Comparison of ENCODE assay signal across 7 mouse cellular contexts in genomic region chr12:85474298-85475231, GRCm38 (mm10). TPM values are rescaled to one million over a fixed set of nuclear protein-coding genes. Genes with fewer than 3 reads are reported as not detected.
DNase-seq lines count a peak whose midpoint lies in the region; ATAC-seq and TF ChIP-seq lines count a peak whose summit lies in the region.

No protein-coding gene starts in this region.

- intact Hi-C loops in left cerebral cortex, adult 2 months (cut with DNase I), result loop anchor here (2.0 kb wide), 1 partner anchor 38 kb away; no protein-coding TSS in a partner anchor

- H3K9me3 ChIP-seq in forebrain, embryonic 16.5 days (ENCODE audit: control insufficient read depth, low read length), result no peaks in the 10 kb centered on the region
- H3K9me3 ChIP-seq in hindbrain, embryonic 12.5 days (replicated peaks), result no peaks in the 10 kb centered on the region

- H3K27ac ChIP-seq in forebrain, embryonic 16.5 days (ENCODE audit: low read length), result no peak overlapping the region
- no peak overlapping the region for H3K27ac ChIP-seq in hindbrain, embryonic 12.5 days
- H3K27ac ChIP-seq in left cerebral cortex, adult 2 months, result peak overlapping the region; percentile 93
- H3K27ac ChIP-seq in macrophage, result peak overlapping the region; percentile 95

- peaks cover 40% of the 10 kb centered on the region for H3K4me1 ChIP-seq in forebrain, embryonic 16.5 days (replicated peaks; ENCODE audit: control insufficient read depth, insufficient read depth, low read length)
- peaks cover 38% of the 10 kb centered on the region for H3K4me1 ChIP-seq in hindbrain, embryonic 12.5 days

- peaks cover 17% of the 10 kb centered on the region for H3K27me3 ChIP-seq in forebrain, embryonic 16.5 days (replicated peaks; ENCODE audit: control insufficient read depth, insufficient read depth, low read length)
- peaks cover 34% of the 10 kb centered on the region for H3K27me3 ChIP-seq in hindbrain, embryonic 12.5 days

- no peak for TF ChIP-seq CTCF in left cerebral cortex, adult 2 months (IDR thresholded peaks at IDR 0.05)

- peak; percentile 72 for DNase-seq in NIH3T3 (ENCODE audit: low read depth)
- peak; percentile 63 for DNase-seq in cerebellum, adult 11 months
- DNase-seq in left cerebral cortex, adult 2 months (ENCODE audit: extremely low spot score in 1 of 2, low spot score in 2 of 2), result peak; percentile 68 to 77
- peak; percentile 81 for DNase-seq in right cerebral cortex, postnatal 25 days

- no peaks in the 10 kb centered on the region for H3K36me3 ChIP-seq in forebrain, embryonic 16.5 days (ENCODE audit: control insufficient read depth, insufficient read depth)
- H3K36me3 ChIP-seq in hindbrain, embryonic 12.5 days, result no peaks in the 10 kb centered on the region
- H3K36me3 ChIP-seq in macrophage (ENCODE audit: inconsistent target), result no peaks in the 10 kb centered on the region; the same call in none of the 2 replicates

- peak overlapping the region; percentile 52 for H3K4me3 ChIP-seq in forebrain, embryonic 16.5 days (replicated peaks; ENCODE audit: low read length)
- H3K4me3 ChIP-seq in hindbrain, embryonic 12.5 days, result peak overlapping the region; percentile 52
- peak overlapping the region; percentile 60 for H3K4me3 ChIP-seq in left cerebral cortex, adult 2 months
- peak overlapping the region; percentile 85 for H3K4me3 ChIP-seq in macrophage (ENCODE audit: inconsistent target)

- peaks cover 33% of the 10 kb centered on the region for H3K79me2 ChIP-seq in macrophage (ENCODE audit: inconsistent target)

- peak; percentile 52 for ATAC-seq in forebrain, embryonic 16.5 days
- ATAC-seq in hindbrain, embryonic 12.5 days (ENCODE audit: low FRiP score), result peak; percentile 44; the same call in 1 of the 2 replicates

- H3K9ac ChIP-seq in forebrain, embryonic 16.5 days (replicated peaks; ENCODE audit: low read depth, low read length), result peak overlapping the region; percentile 47
- H3K9ac ChIP-seq in hindbrain, embryonic 12.5 days, result peak overlapping the region; percentile 57

- under 1% methylated on average over 49 of the region's 49 CpGs for WGBS in forebrain, embryonic 16.5 days
- WGBS in hindbrain, embryonic 12.5 days, result under 1% methylated on average over 49 of the region's 49 CpGs
- 3% methylated on average over 47 of the region's 49 CpGs for WGBS in macrophage (ENCODE audit: missing documents)

- H3K4me2 ChIP-seq in forebrain, embryonic 16.5 days (ENCODE audit: low read length), result peak overlapping the region; percentile 80
- H3K4me2 ChIP-seq in hindbrain, embryonic 12.5 days (replicated peaks), result peak overlapping the region; percentile 100

RNA-seq across cellular contexts. Expression of gene Fos, which starts 0.9 kb away (rescaled TPM):
- polyA plus RNA-seq in forebrain, embryonic 16.5 days (2015; fragmentation: Nextera tagmentation; extraction: Ambion mirVana), result 1.9 and 2.4 TPM in 2 replicates
- 2.4 and 2.7 TPM in 2 replicates for polyA plus RNA-seq in hindbrain, embryonic 12.5 days (2016; fragmentation: Nextera tagmentation; extraction: Ambion mirVana)
- 10 to 100 TPM; 56.9 to 88.9 TPM for total RNA-seq in left cerebral cortex, adult 2 months (2021)
- 1,000 to 10,000 TPM in 2 of 26 experiments, 100 to 1,000 TPM in 11, 10 to 100 TPM in 13; 13.7 to 1,974 (median 105) TPM for total RNA-seq in macrophage (2018; cell fraction: chromatin; rRNA removed)
- 1,000 to 10,000 TPM in 4 of 26 experiments, 100 to 1,000 TPM in 13, 10 to 100 TPM in 9; 10.4 to 2,234 (median 166) TPM for total RNA-seq in macrophage (2018; cell fraction: cytosol; rRNA removed)
- total RNA-seq in macrophage (2018; cell fraction: nucleus; rRNA removed), result 1,000 to 10,000 TPM in 3 of 26 experiments, 100 to 1,000 TPM in 13, 10 to 100 TPM in 10; 15.4 to 1,140 (median 154) TPM
- polyA plus RNA-seq in macrophage (2018), result 18.1 to 88.1 TPM (median 21.8 TPM) in 3 replicates

Comparison
In these comparisons a context has a peak if more than half of its experiments do, and no peak if none do; other contexts are left out.
1. H3K27ac ChIP-seq: peak in left cerebral cortex, adult 2 months (single experiment) and macrophage (single experiment); none in forebrain, embryonic 16.5 days (single experiment) and hindbrain, embryonic 12.5 days (single experiment).
2. Peak in every context shown above with its lines, with median percentiles within 50 percentile points of each other: DNase-seq and H3K4me3 ChIP-seq.